Mouse (Mus musculus): ENCODE measurements around the gene Htr3b. TPM values are rescaled to one million over a fixed set of nuclear protein-coding genes. Genes with fewer than 3 reads are reported as not detected.

The Htr3b gene
- polyA plus RNA-seq, 1 experiment from 2014 or later = 0.36 TPM

- WGBS = 78% methylated on average over 5 of the region's 5 CpGs
- H3K4me2 ChIP-seq (replicated peaks; ENCODE audit: low read depth, low read length) = no peak overlapping the region
- no peak overlapping the region for H3K27ac ChIP-seq (ENCODE audit: low read length)
- no peak overlapping the region for H3K4me3 ChIP-seq (ENCODE audit: low read depth, low read length)
- no peaks in the 10 kb centered on the region for H3K27me3 ChIP-seq (ENCODE audit: control insufficient read depth, insufficient read depth, low read length)
- no peak overlapping the region for H3K9ac ChIP-seq (replicated peaks; ENCODE audit: low read depth, low read length)
- H3K36me3 ChIP-seq (ENCODE audit: control insufficient read depth, insufficient read depth, low read length) = no peaks in the 10 kb centered on the region
- no peak for ATAC-seq (ENCODE audit: insufficient number of reproducible peaks, insufficient read depth, low FRiP score, low read depth)
- H3K4me1 ChIP-seq (ENCODE audit: control insufficient read depth, insufficient read depth, low read length) = no peaks in the 10 kb centered on the region
- no peaks in the 10 kb centered on the region for H3K9me3 ChIP-seq (ENCODE audit: control insufficient read depth, low read depth, low read length)
These were observed 60.4 kb downstream of the Htr3b start for GRCm38 (mm10) chr9:48904421-48904820.

- Histone ChIP-seq H3K9me3 (ENCODE audit: control insufficient read depth, low read depth, low read length) (no peaks in the 10 kb centered on the region), H3K27me3 (ENCODE audit: control insufficient read depth, insufficient read depth, low read length) (no peaks in the 10 kb centered on the region), H3K36me3 (ENCODE audit: control insufficient read depth, insufficient read depth, low read length) (no peaks in the 10 kb centered on the region), H3K4me1 (ENCODE audit: control insufficient read depth, insufficient read depth, low read length) (no peaks in the 10 kb centered on the region), H3K27ac (ENCODE audit: low read length) (no peak overlapping the region), H3K4me3 (ENCODE audit: low read depth, low read length) (no peak overlapping the region), H3K9ac (replicated peaks; ENCODE audit: low read depth, low read length) (no peak overlapping the region), H3K4me2 (replicated peaks; ENCODE audit: low read depth, low read length) (no peak overlapping the region)
- WGBS = 81% methylated on average over 2 of the region's 2 CpGs
- no peak for ATAC-seq (ENCODE audit: insufficient number of reproducible peaks, insufficient read depth, low FRiP score, low read depth)
These were observed 61.0 kb downstream of the Htr3b start for GRCm38 (mm10) chr9:48903766-48904165.

- WGBS = 21% methylated on average over 8 of the region's 8 CpGs
- no peak overlapping the region for H3K27ac ChIP-seq (ENCODE audit: low read length)
- no peak overlapping the region for H3K4me3 ChIP-seq (ENCODE audit: low read depth, low read length)
- H3K27me3 ChIP-seq (ENCODE audit: control insufficient read depth, insufficient read depth, low read length) = no peaks in the 10 kb centered on the region
- no peaks in the 10 kb centered on the region for H3K4me1 ChIP-seq (ENCODE audit: control insufficient read depth, insufficient read depth, low read length)
- ATAC-seq (ENCODE audit: insufficient number of reproducible peaks, insufficient read depth, low FRiP score, low read depth) = no peak
- H3K4me2 ChIP-seq (replicated peaks; ENCODE audit: low read depth, low read length) = no peak overlapping the region
- H3K9me3 ChIP-seq (ENCODE audit: control insufficient read depth, low read depth, low read length) = no peaks in the 10 kb centered on the region
- no peaks in the 10 kb centered on the region for H3K36me3 ChIP-seq (ENCODE audit: control insufficient read depth, insufficient read depth, low read length)
- H3K9ac ChIP-seq (replicated peaks; ENCODE audit: low read depth, low read length) = no peak overlapping the region
These were observed 66.2 kb downstream of the Htr3b start for GRCm38 (mm10) chr9:48898551-48898950.

GRCm38 (mm10) chr9:48895819-48896536 is 68.8 kb downstream of the Htr3b start:
- H3K4me1 ChIP-seq (ENCODE audit: control insufficient read depth, insufficient read depth, low read length) = no peaks in the 10 kb centered on the region

GRCm38 (mm10) chr9:48894755-48895154 is 70.0 kb downstream of the Htr3b start:
- H3K9ac ChIP-seq (replicated peaks; ENCODE audit: low read depth, low read length) = no peak overlapping the region
- H3K4me1 ChIP-seq (ENCODE audit: control insufficient read depth, insufficient read depth, low read length) = no peaks in the 10 kb centered on the region
- H3K9me3 ChIP-seq (ENCODE audit: control insufficient read depth, low read depth, low read length) = no peaks in the 10 kb centered on the region
- no peaks in the 10 kb centered on the region for H3K27me3 ChIP-seq (ENCODE audit: control insufficient read depth, insufficient read depth, low read length)
- 68% methylated on average over 6 of the region's 6 CpGs for WGBS
- ATAC-seq (ENCODE audit: insufficient number of reproducible peaks, insufficient read depth, low FRiP score, low read depth) = no peak
- H3K27ac ChIP-seq (ENCODE audit: low read length) = no peak overlapping the region
- H3K36me3 ChIP-seq (ENCODE audit: control insufficient read depth, insufficient read depth, low read length) = no peaks in the 10 kb centered on the region
- no peak overlapping the region for H3K4me2 ChIP-seq (replicated peaks; ENCODE audit: low read depth, low read length)
- H3K4me3 ChIP-seq (ENCODE audit: low read depth, low read length) = no peak overlapping the region

More at GRCm38 (mm10) chr9:48895819-48896536, 68.8 kb downstream of the Htr3b start:
- Histone ChIP-seq H3K9ac (replicated peaks; ENCODE audit: low read depth, low read length) (no peak overlapping the region), H3K4me2 (replicated peaks; ENCODE audit: low read depth, low read length) (no peak overlapping the region), H3K9me3 (ENCODE audit: control insufficient read depth, low read depth, low read length) (no peaks in the 10 kb centered on the region), H3K27ac (ENCODE audit: low read length) (no peak overlapping the region), H3K36me3 (ENCODE audit: control insufficient read depth, insufficient read depth, low read length) (no peaks in the 10 kb centered on the region), H3K4me3 (ENCODE audit: low read depth, low read length) (no peak overlapping the region), H3K27me3 (ENCODE audit: control insufficient read depth, insufficient read depth, low read length) (no peaks in the 10 kb centered on the region)
- WGBS = 31% methylated on average over 18 of the region's 18 CpGs
- ATAC-seq (ENCODE audit: insufficient number of reproducible peaks, insufficient read depth, low FRiP score, low read depth) = no peak

GRCm38 (mm10) chr9:48893986-48894385 is 70.8 kb downstream of the Htr3b start:
- H3K36me3 ChIP-seq (ENCODE audit: control insufficient read depth, insufficient read depth, low read length) = no peaks in the 10 kb centered on the region
- 26% methylated on average over 3 of the region's 3 CpGs for WGBS
- H3K9me3 ChIP-seq (ENCODE audit: control insufficient read depth, low read depth, low read length) = no peaks in the 10 kb centered on the region
- H3K27ac ChIP-seq (ENCODE audit: low read length) = no peak overlapping the region
- no peaks in the 10 kb centered on the region for H3K27me3 ChIP-seq (ENCODE audit: control insufficient read depth, insufficient read depth, low read length)
- H3K4me2 ChIP-seq (replicated peaks; ENCODE audit: low read depth, low read length) = no peak overlapping the region
- no peak for ATAC-seq (ENCODE audit: insufficient number of reproducible peaks, insufficient read depth, low FRiP score, low read depth)
- no peaks in the 10 kb centered on the region for H3K4me1 ChIP-seq (ENCODE audit: control insufficient read depth, insufficient read depth, low read length)
- H3K9ac ChIP-seq (replicated peaks; ENCODE audit: low read depth, low read length) = no peak overlapping the region
- H3K4me3 ChIP-seq (ENCODE audit: low read depth, low read length) = no peak overlapping the region

GRCm38 (mm10) chr9:48889093-48889492 is 75.7 kb downstream of the Htr3b start:
- H3K4me1 ChIP-seq (ENCODE audit: control insufficient read depth, insufficient read depth, low read length) = no peaks in the 10 kb centered on the region
- no peaks in the 10 kb centered on the region for H3K36me3 ChIP-seq (ENCODE audit: control insufficient read depth, insufficient read depth, low read length)
- no peak overlapping the region for H3K4me2 ChIP-seq (replicated peaks; ENCODE audit: low read depth, low read length)
- WGBS = 84% methylated on average over 7 of the region's 7 CpGs
- H3K4me3 ChIP-seq (ENCODE audit: low read depth, low read length) = no peak overlapping the region
- H3K9me3 ChIP-seq (ENCODE audit: control insufficient read depth, low read depth, low read length) = no peaks in the 10 kb centered on the region
- H3K27ac ChIP-seq (ENCODE audit: low read length) = no peak overlapping the region
- no peak for ATAC-seq (ENCODE audit: insufficient number of reproducible peaks, insufficient read depth, low FRiP score, low read depth)
- no peak overlapping the region for H3K9ac ChIP-seq (replicated peaks; ENCODE audit: low read depth, low read length)
- no peaks in the 10 kb centered on the region for H3K27me3 ChIP-seq (ENCODE audit: control insufficient read depth, insufficient read depth, low read length)
